Mouse (Mus musculus) forebrain, embryonic 14.5 days (tissue): Measurements from ENCODE around the gene H2al1a. TPM values are rescaled to one million over a fixed set of nuclear protein-coding genes. Genes with fewer than 3 reads are reported as not detected.
"Not testable (repeated sequence)": the region's sequence is repeated elsewhere in the genome, so short reads cannot be mapped to it uniquely, and the experiment has no call there.

Experiments
- ATAC-seq: fragments of 200-750 bp; cut with Nextera tagmentation; 2 replicates; pipeline ENCODE4 v1.8.0; 2017; ENCODE audit warnings: mild to moderate bottlenecking, moderate library complexity
- DNase-seq: peaks from one replicate; pipeline ENCODE4 v3.0.0-alpha.2; 2015; ENCODE audit warnings: low spot score
- H3K27ac ChIP-seq: fragments of 300-500 bp; sonication (generic); 2 replicates; pipeline ENCODE4 v1.5.1; 2014; ENCODE audit warnings: low read depth, mild to moderate bottlenecking, control low read depth, low read length, moderate library complexity
- H3K27me3 ChIP-seq: fragments of 300-500 bp; sonication (generic); replicated peaks from 2 replicates; pipeline ENCODE4 v1.6.1; 2014; ENCODE audit warnings: low read length, control low read depth, mixed read lengths; ENCODE audit not compliant: control insufficient read depth, insufficient read depth
- H3K36me3 ChIP-seq: fragments of 300-500 bp; sonication (generic); 2 replicates; pipeline ENCODE4 v1.6.1; 2014; ENCODE audit warnings: low read length, control low read depth; ENCODE audit not compliant: control insufficient read depth, insufficient read depth
- H3K4me1 ChIP-seq: fragments of 300-500 bp; sonication (generic); 2 replicates; pipeline ENCODE4 v1.6.1; 2014; ENCODE audit warnings: antibody characterized with exemption, low read length, control low read depth; ENCODE audit not compliant: control insufficient read depth, insufficient read depth
- H3K4me2 ChIP-seq: fragments of 300-500 bp; sonication (generic); 2 replicates; pipeline ENCODE4 v1.6.1; 2014; ENCODE audit warnings: mild to moderate bottlenecking, control low read depth, low read length
- H3K4me3 ChIP-seq: fragments of 300-500 bp; sonication (generic); 2 replicates; pipeline ENCODE4 v1.5.1; 2014; ENCODE audit warnings: low read depth, low read length, control low read depth
- H3K9ac ChIP-seq: fragments of 300-500 bp; sonication (generic); 2 replicates; pipeline ENCODE4 v1.6.1; 2014; ENCODE audit warnings: mild to moderate bottlenecking, low read length, control low read depth, moderate library complexity
- H3K9me3 ChIP-seq: fragments of 300-500 bp; sonication (generic); replicated peaks from 2 replicates; pipeline ENCODE4 v1.6.1; 2016; ENCODE audit warnings: low read length, control low read depth, mixed read lengths; ENCODE audit not compliant: control insufficient read depth
- WGBS: fragments of 180-500 bp; shearing (Covaris S2); extraction: QIAGEN DNeasy Blood & Tissue Kit; methylation state at CpG from one replicate; pipeline ENCODE4 v1.1.7; 2014; 5-methylcytosine and 5-hydroxymethylcytosine counted together
- polyA plus RNA-seq: library from polyadenylated mRNA; unstranded; fragments of >200 nt; fragmentation: Nextera tagmentation; extraction: Ambion mirVana; gene quantifications from 2 replicates; pipeline ENCODE4 v1.2.1, GENCODE M21; 2014

The H2al1a gene
- polyA plus RNA-seq, 1 experiment from 2014 or later, result not detected

- no CpG with 5 or more reads among the region's 3 CpGs for WGBS
- ATAC-seq, H3K9ac ChIP-seq, DNase-seq, H3K4me2 ChIP-seq, H3K4me1 ChIP-seq, H3K9me3 ChIP-seq, H3K27ac ChIP-seq, H3K4me3 ChIP-seq, H3K36me3 ChIP-seq, H3K27me3 ChIP-seq: not testable (repeated sequence)
Observed at GRCm38 (mm10) chrX:11317956-11318355, 18.9 kb downstream of the H2al1a start, which contains the start of gene H2al1g. H2al1g (plus strand) TSS chrX:11318256.

- H3K27me3 ChIP-seq, H3K4me3 ChIP-seq, H3K9ac ChIP-seq, H3K36me3 ChIP-seq, DNase-seq, ATAC-seq, H3K27ac ChIP-seq, H3K9me3 ChIP-seq, H3K4me1 ChIP-seq, H3K4me2 ChIP-seq: not testable (repeated sequence)
- WGBS, result no CpG with 5 or more reads among the region's 6 CpGs
Observed at GRCm38 (mm10) chrX:11321192-11321591, 22.1 kb downstream of the H2al1a start, which contains the start of gene H2al1h. H2al1h (plus strand) TSS chrX:11321492.

GRCm38 (mm10) chrX:11324359-11324758, 25.3 kb downstream of the H2al1a start, which contains the start of gene H2al1i:
H2al1i (plus strand) TSS chrX:11324659.
- not testable (repeated sequence) for H3K9ac ChIP-seq, H3K36me3 ChIP-seq, H3K9me3 ChIP-seq, DNase-seq, H3K27ac ChIP-seq, H3K4me1 ChIP-seq, H3K27me3 ChIP-seq, H3K4me3 ChIP-seq, H3K4me2 ChIP-seq, ATAC-seq
- WGBS, result no CpG with 5 or more reads among the region's 5 CpGs

- H3K27me3 ChIP-seq, H3K9me3 ChIP-seq, ATAC-seq: not testable (repeated sequence)
Observed at GRCm38 (mm10) chrX:11327522-11327921, 28.5 kb downstream of the H2al1a start, which contains the start of gene H2al1j. H2al1j (plus strand) TSS chrX:11327822.

GRCm38 (mm10) chrX:11345762-11346161, 46.7 kb downstream of the H2al1a start:
- H3K27ac ChIP-seq, result no peak overlapping the region

More at GRCm38 (mm10) chrX:11327522-11327921, 28.5 kb downstream of the H2al1a start, which contains the start of gene H2al1j:
- not testable (repeated sequence) for H3K4me1 ChIP-seq, DNase-seq, H3K36me3 ChIP-seq, H3K4me2 ChIP-seq, H3K27ac ChIP-seq, H3K9ac ChIP-seq, H3K4me3 ChIP-seq
- WGBS, result 89% methylated on average over 2 of the region's 2 CpGs

GRCm38 (mm10) chrX:11346756-11347155, 47.7 kb downstream of the H2al1a start:
- Histone ChIP-seq H3K27ac (no peak overlapping the region), H3K27me3 (no peaks in the 10 kb centered on the region), H3K4me2 (no peak overlapping the region), H3K4me3 (no peak overlapping the region), H3K36me3 (no peaks in the 10 kb centered on the region), H3K9me3 (no peaks in the 10 kb centered on the region), H3K4me1 (no peaks in the 10 kb centered on the region), H3K9ac (no peak overlapping the region)
- DNase-seq (no peak), ATAC-seq (no peak)
- WGBS, result 91% methylated on average over 3 of the region's 3 CpGs

More at GRCm38 (mm10) chrX:11345762-11346161, 46.7 kb downstream of the H2al1a start:
- ATAC-seq (no peak), DNase-seq (peak; percentile 56)
- H3K4me3 ChIP-seq, result no peak overlapping the region
- 56% methylated on average over 9 of the region's 9 CpGs for WGBS
- H3K27me3 ChIP-seq, result no peaks in the 10 kb centered on the region
- no peaks in the 10 kb centered on the region for H3K36me3 ChIP-seq
- H3K4me1 ChIP-seq, result no peaks in the 10 kb centered on the region
- no peak overlapping the region for H3K4me2 ChIP-seq
- no peaks in the 10 kb centered on the region for H3K9me3 ChIP-seq
- H3K9ac ChIP-seq, result no peak overlapping the region

Other genes starting within 250 kb of the H2al1a start
- not detected in 2 replicates for gene H2al1b, start 3.2 kb downstream of the H2al1a start, polyA plus RNA-seq
- not detected in 2 replicates for gene H2al1c, start 6.4 kb downstream of the H2al1a start, polyA plus RNA-seq
- gene H2al1d, start 9.6 kb downstream of the H2al1a start, polyA plus RNA-seq, result not detected in 2 replicates
- gene H2al1e, start 12.7 kb downstream of the H2al1a start, polyA plus RNA-seq, result not detected in 2 replicates
- gene H2al1f, start 15.9 kb downstream of the H2al1a start, polyA plus RNA-seq, result not detected in 2 replicates
- not detected in 2 replicates for gene H2al1g, start 19.0 kb downstream of the H2al1a start, polyA plus RNA-seq
- not detected in 2 replicates for gene H2al1h, start 22.2 kb downstream of the H2al1a start, polyA plus RNA-seq
- not detected in 2 replicates for gene H2al1i, start 25.4 kb downstream of the H2al1a start, polyA plus RNA-seq
- gene H2al1j, start 28.6 kb downstream of the H2al1a start, polyA plus RNA-seq, result not detected in 2 replicates